Mouse (Mus musculus) retina, postnatal 1 day (tissue): ENCODE measurements around the gene Rnf151.
"Not testable (repeated sequence)": the region's sequence is repeated elsewhere in the genome, so short reads cannot be mapped to it uniquely, and the experiment has no call there.

Experiments
- DNase-seq: peaks from one replicate; pipeline ENCODE4 v3.0.0-alpha.2; 2012

Rnf151 gene

DNA sequence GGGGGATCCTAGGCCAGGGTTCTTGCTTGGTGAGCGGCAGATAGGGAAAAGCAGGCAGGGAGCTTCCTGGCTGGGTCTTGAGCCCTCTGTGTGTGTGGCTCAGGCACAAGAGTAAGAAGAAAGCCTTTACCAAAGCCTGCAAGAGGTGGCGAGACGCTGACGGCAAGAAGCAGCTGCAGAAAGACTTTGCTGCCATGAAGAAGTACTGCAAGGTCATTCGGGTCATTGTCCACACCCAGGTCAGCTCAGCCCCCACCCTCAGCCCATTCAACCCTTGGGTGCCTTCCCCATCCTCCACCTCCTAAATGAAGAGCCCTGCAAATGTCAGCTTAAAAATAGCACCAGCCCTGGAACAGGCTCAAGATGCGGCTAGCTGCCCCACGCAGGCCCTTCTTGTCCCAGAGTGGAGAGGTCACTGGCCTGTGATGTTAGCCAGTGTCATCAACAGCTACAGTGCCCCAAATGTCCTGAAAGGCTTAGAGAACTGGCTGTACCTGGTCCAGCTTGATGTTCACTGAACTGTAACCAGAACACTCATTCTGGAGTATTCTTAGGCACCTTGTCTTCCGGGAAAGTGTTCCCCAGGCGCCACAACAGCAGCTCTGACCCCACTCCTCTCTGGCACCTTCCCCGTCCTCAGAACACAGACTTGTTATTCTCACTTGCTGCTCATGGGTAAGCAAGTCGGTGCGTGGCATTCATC, 14.5 kb upstream of the Rnf151 start:
- DNase-seq = no peak

GRCm38 (mm10) chr17:24730787-24731186, 12.9 kb upstream of the Rnf151 start:
- DNase-seq = no peak

DNA sequence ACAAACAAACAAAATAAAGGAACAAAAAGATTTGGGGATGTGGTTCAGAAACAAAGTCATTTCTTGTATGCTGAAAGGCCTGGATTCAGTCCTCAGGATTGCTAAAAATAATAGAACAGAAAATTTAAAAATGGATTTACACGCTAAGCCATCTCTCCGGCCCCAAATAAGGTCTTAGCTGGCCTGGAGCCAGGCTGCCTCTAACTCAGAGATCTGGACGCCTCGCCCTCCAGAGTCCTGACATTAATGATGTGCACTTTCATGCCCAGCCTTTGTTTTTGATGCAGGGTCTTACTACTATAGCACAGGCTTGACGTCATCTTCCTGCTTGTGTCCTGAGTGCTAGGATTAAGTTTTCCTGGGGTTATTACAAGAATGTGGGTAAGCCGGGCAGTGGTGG, 11.2 kb upstream of the Rnf151 start:
- DNase-seq = no peak

DNA sequence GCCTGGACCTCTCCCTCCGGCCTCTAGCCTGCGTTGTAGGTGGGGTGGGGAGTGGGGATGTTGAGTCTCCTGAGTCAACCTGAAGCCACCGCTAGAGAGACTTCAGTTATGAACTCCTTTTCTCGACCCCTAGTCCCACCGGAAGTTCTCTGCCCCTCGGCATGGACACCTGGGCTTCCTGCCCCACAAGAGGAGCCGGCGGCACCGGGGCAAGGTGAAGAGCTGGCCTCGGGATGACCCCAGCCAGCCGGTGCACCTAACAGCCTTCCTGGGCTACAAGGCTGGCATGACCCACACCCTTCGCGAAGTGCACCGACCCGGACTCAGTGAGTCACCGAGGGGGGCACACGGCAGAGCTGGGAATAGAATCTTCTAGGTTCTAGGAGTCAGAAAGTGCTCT, 10.3 kb upstream of the Rnf151 start:
- DNase-seq = no peak

GRCm38 (mm10) chr17:24727618-24728017, 9.8 kb upstream of the Rnf151 start, which contains the start of gene Rpl3l:
Gene Rpl3l (plus strand): TSS chr17:24727820.
- DNase-seq = no peak

- DNase-seq = no peak
Observed at GRCm38 (mm10) chr17:24725637-24726390, 8.0 kb upstream of the Rnf151 start.

DNA sequence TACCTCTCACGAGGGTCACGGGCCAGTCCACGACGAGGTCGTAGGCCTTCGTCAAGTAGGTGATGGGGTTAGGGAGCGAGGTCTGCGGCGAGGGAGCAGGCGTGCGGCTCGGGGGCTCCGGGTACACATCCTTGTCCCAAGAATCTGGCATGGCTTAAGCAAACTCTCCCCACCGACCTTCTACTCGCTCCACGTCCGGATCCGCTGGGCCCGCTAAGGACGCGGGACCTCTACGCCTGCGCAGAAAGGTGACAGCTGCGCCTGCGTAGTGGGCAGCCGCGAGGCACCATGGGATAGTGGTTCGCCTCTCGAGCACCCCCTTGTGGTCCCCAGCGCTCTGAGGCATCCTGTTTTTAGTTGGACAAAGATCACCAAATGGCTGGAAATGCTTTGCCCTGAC, 6.3 kb upstream of the Rnf151 start, which contains the start of gene Ndufb10:
Ndufb10 (minus strand) TSS at position 295 of the 400 bp plus-strand sequence.
- DNase-seq = peak; percentile 95

GRCm38 (mm10) chr17:24723881-24724180, 6.0 kb upstream of the Rnf151 start:
- no peak for DNase-seq

GRCm38 (mm10) chr17:24723122-24723880, 5.4 kb upstream of the Rnf151 start:
- no peak for DNase-seq

DNA sequence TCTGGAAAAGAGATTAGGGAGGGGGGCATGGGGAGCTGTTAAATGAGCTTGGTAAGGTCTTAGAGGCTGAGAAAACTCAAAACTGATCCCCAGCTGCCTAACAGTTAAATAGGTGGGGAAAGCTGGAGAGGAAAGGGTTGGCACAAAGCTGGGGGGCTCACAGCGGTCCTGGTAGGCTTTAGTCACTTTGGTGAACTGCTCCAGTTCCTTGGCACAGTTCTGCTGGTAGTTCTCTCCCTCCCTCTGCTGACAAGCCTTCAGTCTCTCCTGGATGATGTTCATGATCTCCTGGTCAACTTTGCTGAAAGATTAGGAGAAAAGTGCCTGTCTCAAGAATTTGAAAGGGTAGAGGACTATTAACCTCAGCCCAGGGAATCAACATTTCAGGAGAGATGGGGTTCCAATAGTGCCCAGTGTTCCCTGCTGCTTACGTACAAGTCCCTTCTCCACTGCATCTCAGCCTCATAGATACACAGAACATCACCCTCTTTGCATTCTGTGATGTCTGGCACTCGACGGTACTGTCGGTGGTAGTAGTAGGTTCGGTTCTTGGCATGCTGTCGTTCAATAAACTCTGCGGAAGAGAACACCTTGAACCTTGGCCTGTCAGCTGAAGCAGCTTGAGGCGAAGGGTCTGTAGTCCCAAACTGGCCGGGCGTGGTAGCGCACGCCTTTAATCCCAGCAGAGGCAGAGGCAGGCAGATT, 4.5 kb upstream of the Rnf151 start:
- no peak for DNase-seq

GRCm38 (mm10) chr17:24721383-24721955, 3.6 kb upstream of the Rnf151 start:
- not testable (repeated sequence) for DNase-seq

GRCm38 (mm10) chr17:24720616-24721015, 2.8 kb upstream of the Rnf151 start:
- DNase-seq = not testable (repeated sequence)

DNA sequence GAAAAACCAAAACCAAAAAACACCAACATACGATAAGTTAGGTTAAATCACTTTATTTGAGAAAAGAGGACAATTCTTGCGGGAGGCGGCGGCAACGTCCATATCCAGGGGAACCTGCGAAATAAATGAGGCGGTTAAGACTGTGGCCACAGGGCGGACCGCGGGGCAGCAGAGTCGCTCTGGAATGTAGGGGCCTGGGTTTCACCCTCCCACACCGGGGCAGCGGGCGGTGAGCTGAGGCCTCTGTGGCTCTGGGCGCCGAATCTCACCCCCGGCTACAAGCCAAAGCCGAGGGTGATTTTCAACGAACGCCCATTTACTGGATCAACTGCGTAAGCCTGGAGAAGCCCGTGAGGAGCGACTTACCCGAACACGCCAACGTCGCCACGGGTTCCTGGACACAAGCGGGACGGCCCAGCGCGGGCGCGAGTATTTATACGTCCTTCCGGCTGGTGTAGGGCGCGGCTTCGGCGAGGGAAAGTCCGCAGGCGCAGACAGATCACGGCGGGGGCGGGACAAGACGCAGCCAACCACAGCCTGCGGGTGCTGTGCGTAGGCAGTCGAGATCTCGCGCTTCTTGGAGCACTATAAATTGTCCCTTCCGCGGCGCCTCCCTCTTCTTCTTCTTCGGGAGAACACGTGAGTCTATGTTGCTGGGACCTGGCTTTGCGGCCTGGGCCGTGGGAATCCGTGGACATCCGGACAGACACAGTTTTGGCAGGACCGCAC, 1.8 kb upstream of the Rnf151 start:
- peak; percentile 99 for DNase-seq

DNA sequence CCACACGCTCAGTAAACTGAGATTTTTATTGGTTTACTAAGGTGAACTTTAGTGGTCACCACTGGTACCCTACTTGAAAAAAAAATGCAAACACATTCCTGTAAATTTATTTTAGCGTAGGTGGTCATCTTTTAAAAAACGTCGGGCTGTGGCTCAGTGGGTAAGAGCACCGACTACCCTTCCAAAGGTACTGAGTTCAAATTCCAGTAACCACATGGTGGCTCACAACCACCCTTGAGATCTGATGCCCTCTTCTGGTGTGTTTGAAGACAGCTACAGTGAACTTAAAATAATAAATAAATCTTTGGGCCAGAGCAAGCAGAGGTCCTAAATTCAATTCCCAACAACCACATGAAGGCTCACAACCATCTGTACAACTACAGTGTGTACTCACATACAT, 1.1 kb upstream of the Rnf151 start:
- DNase-seq = not testable (repeated sequence)

GRCm38 (mm10) chr17:24716166-24716682, 1.6 kb downstream of the Rnf151 start:
- DNase-seq = no peak

DNA sequence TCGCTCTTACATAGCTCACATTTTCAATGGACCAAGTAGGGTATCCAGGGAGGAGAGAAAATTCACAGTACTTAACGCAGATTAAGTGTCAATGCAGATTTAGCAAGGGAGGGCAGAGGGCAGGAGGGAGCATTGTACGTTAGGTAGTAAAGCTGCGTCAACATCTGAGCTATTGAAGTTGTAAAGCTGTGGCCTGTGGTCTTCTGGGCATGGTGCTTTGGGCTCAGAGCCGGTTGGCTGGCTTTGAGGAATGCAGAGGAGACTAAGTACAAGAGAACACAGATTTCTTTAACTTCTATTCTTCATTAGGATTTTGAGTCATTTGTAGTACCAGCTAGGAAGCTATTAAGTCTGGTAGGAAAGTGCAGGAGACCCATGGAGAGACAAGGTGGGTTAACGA, 2.3 kb downstream of the Rnf151 start:
- DNase-seq = no peak

DNA sequence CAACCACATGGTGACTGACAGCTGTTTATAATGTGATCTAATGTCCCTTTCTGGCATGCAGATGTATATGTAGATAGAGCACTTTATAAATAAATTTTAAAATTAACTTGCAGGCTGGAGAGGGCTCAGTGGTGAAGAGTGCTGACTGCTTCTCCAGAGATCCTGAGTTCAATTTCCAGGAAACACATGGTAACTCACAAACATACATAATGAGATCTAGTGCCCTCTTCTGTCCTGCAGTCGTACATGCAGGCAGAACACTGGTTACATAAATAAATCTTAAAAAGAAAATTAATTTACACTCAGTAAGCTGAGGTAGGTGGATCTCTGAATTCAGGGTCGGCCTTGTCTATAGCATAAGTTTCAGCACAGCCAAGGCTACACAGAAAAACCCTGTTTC, 9.2 kb downstream of the Rnf151 start:
- peak; percentile 52 for DNase-seq

DNA sequence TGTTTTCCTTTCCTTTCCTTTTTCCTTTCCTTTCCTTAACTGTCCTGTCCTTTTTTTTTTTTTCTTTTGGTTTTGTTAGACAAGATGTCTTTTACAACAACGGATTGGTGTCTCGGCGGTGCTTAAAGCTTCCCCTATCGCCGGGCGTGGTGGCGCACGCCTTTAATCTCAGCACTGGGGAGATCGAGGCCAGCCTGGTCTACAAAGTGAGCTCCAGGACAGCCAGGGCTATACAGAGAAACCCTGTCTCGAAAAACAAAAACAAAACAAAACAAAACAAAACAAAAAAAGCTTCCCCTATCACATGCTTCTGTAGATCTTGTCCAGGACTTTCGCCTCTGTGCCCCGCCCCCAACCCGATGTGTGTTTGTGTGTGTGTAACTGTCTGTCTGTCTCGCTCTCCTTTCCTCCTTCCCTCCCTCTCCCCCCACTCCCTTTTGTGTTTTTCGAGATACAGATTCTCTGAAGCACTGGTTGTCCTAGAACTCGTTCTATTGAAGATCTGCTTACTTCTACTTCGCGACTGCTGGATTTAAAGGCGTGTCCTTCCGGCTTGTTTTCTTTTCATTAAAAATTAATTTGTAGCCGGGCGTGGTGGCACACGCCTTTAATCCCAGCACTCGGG, 9.9 kb downstream of the Rnf151 start:
- no peak for DNase-seq

DNA sequence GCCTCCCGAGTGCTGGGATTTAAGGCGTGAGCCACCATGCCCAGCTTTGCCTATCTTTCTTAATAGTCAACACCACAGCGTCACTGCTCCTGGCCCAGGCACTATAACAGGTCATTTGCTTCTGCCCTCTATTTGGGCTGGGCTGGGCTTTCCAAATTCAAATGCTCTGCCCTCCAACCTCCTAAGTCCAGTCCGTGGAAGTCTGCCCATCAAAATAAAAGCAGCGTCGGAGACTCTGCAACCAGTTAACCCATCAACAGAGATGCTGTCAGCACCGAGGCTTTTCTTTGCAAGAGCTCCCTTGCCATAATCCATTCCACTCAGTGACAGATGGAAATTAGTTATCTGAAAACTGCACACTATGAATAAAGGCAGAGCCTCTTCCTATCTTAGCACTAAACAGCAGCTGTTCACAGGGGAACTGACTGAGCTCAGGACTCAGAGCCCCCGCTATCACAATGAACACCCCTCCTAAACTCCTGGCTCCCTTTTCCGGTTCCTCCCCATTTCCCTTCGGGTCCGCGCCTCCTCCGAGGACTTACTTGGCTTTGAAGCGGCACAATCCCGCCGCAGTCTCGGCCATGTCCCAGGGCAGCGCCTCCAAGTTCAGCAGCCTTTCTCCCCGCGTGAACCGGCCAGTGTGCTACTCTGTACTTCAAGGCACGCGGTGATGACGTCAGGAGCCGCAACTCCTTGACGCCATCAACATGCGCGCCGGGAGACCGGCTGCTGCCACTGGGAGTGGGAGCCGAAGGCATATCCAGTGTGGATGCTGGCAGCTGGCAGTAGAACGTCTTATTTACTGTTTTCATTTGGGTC, 10.7 kb downstream of the Rnf151 start, which contains the start of gene Tbl3:
Tbl3 (minus strand) TSS at position 679 of the 819 bp plus-strand sequence.
- DNase-seq = peak; percentile 96

- DNase-seq = no peak
Observed at GRCm38 (mm10) chr17:24705821-24706220, 12.0 kb downstream of the Rnf151 start.
